Mouse (Mus musculus) hindbrain, embryonic 14.5 days (tissue): ENCODE results near the gene Gatc. TPM values are rescaled to one million over a fixed set of nuclear protein-coding genes. Genes with fewer than 3 reads are reported as not detected.

ENCODE experiments used
- ATAC-seq: fragments of 200-750 bp; cut with Nextera tagmentation; 2 replicates; pipeline ENCODE4 v1.8.0; 2017; ENCODE audit warnings: moderate number of reproducible peaks, mild to moderate bottlenecking, moderate TSS enrichment, moderate library complexity; ENCODE audit not compliant: low FRiP score
- DNase-seq: peaks from one replicate; pipeline ENCODE4 v3.0.0-alpha.2; 2015; ENCODE audit warnings: low spot score
- H3K27ac ChIP-seq: fragments of 300-500 bp; sonication (generic); 2 replicates; pipeline ENCODE4 v1.5.1; 2014; ENCODE audit warnings: mild to moderate bottlenecking, moderate library complexity
- H3K27me3 ChIP-seq: fragments of 300-500 bp; sonication (generic); 2 replicates; pipeline ENCODE4 v1.6.1; 2014; ENCODE audit warnings: mild to moderate bottlenecking, low read length, mixed read lengths; ENCODE audit not compliant: control insufficient read depth, insufficient read depth
- H3K36me3 ChIP-seq: fragments of 300-500 bp; sonication (generic); replicated peaks from 2 replicates; pipeline ENCODE4 v1.6.1; 2014; ENCODE audit not compliant: control insufficient read depth, insufficient read depth
- H3K4me1 ChIP-seq: fragments of 300-500 bp; sonication (generic); replicated peaks from 2 replicates; pipeline ENCODE4 v1.6.1; 2014; ENCODE audit warnings: antibody characterized with exemption, low read length, mixed read lengths; ENCODE audit not compliant: control insufficient read depth, insufficient read depth
- H3K4me2 ChIP-seq: fragments of 300-500 bp; sonication (generic); replicated peaks from 2 replicates; pipeline ENCODE4 v1.6.1; 2014; ENCODE audit warnings: mild to moderate bottlenecking, moderate library complexity
- H3K4me3 ChIP-seq: fragments of 300-500 bp; sonication (generic); replicated peaks from 2 replicates; pipeline ENCODE4 v1.5.1; 2014; ENCODE audit warnings: mild to moderate bottlenecking, low read length
- H3K9ac ChIP-seq: fragments of 300-500 bp; sonication (generic); 2 replicates; pipeline ENCODE4 v1.6.1; 2014
- H3K9me3 ChIP-seq: fragments of 300-500 bp; sonication (generic); 2 replicates; pipeline ENCODE4 v1.6.1; 2016; ENCODE audit warnings: low read length; ENCODE audit not compliant: control insufficient read depth
- WGBS: fragments of 180-500 bp; shearing (Covaris S2); extraction: QIAGEN DNeasy Blood & Tissue Kit; methylation state at CpG from one replicate; pipeline ENCODE4 v1.1.7; 2014; 5-methylcytosine and 5-hydroxymethylcytosine counted together
- polyA plus RNA-seq: library from polyadenylated mRNA; unstranded; fragments of >200 nt; fragmentation: Nextera tagmentation; extraction: Ambion mirVana; gene quantifications from 2 replicates; pipeline ENCODE4 v1.2.1, GENCODE M21; 2014

The Gatc gene
- polyA plus RNA-seq, 1 experiment from 2014 or later = 42.2 TPM

GRCm38 (mm10) chr5:115362216-115362615 lies 21.2 kb upstream of the Gatc start:
- H3K9ac ChIP-seq = no peak overlapping the region
- no peaks in the 10 kb centered on the region for H3K27me3 ChIP-seq
- H3K27ac ChIP-seq = no peak overlapping the region
- ATAC-seq (no peak), DNase-seq (no peak)
- H3K4me2 ChIP-seq = no peak overlapping the region
- H3K4me3 ChIP-seq = no peak overlapping the region
- H3K4me1 ChIP-seq = no peaks in the 10 kb centered on the region
- H3K9me3 ChIP-seq = no peaks in the 10 kb centered on the region
- WGBS = 20% methylated on average over 7 of the region's 7 CpGs
- no peaks in the 10 kb centered on the region for H3K36me3 ChIP-seq

GRCm38 (mm10) chr5:115359851-115360372 lies 18.9 kb upstream of the Gatc start:
- WGBS = 68% methylated on average over 5 of the region's 5 CpGs

GRCm38 (mm10) chr5:115359438-115359837 lies 18.5 kb upstream of the Gatc start:
- Histone ChIP-seq H3K27me3 (no peaks in the 10 kb centered on the region), H3K36me3 (no peaks in the 10 kb centered on the region), H3K4me3 (no peak overlapping the region), H3K4me1 (no peaks in the 10 kb centered on the region), H3K27ac (no peak overlapping the region), H3K4me2 (no peak overlapping the region), H3K9me3 (no peaks in the 10 kb centered on the region), H3K9ac (no peak overlapping the region)
- DNase-seq (no peak), ATAC-seq (no peak)
- WGBS = 85% methylated on average over 8 of the region's 8 CpGs

More at GRCm38 (mm10) chr5:115359851-115360372, 18.9 kb upstream of the Gatc start:
- ATAC-seq = no peak
- Histone ChIP-seq H3K27me3 (no peaks in the 10 kb centered on the region), H3K4me3 (no peak overlapping the region), H3K9me3 (no peaks in the 10 kb centered on the region), H3K27ac (no peak overlapping the region), H3K9ac (no peak overlapping the region), H3K4me2 (no peak overlapping the region), H3K4me1 (no peaks in the 10 kb centered on the region), H3K36me3 (no peaks in the 10 kb centered on the region)
- DNase-seq = no peak

- 9% methylated on average over 12 of the region's 12 CpGs for WGBS
- no peak overlapping the region for H3K9ac ChIP-seq
- no peaks in the 10 kb centered on the region for H3K4me1 ChIP-seq
- H3K36me3 ChIP-seq = no peaks in the 10 kb centered on the region
- H3K4me3 ChIP-seq = no peak overlapping the region
- no peak overlapping the region for H3K27ac ChIP-seq
- no peaks in the 10 kb centered on the region for H3K27me3 ChIP-seq
- peak; percentile 81 for DNase-seq
- no peak for ATAC-seq
- no peak overlapping the region for H3K4me2 ChIP-seq
- H3K9me3 ChIP-seq = no peaks in the 10 kb centered on the region
These were observed 17.9 kb upstream of the Gatc start for GRCm38 (mm10) chr5:115358872-115359271.

- Histone ChIP-seq H3K4me1 (no peaks in the 10 kb centered on the region), H3K27ac (no peak overlapping the region), H3K9ac (no peak overlapping the region), H3K9me3 (no peaks in the 10 kb centered on the region), H3K4me3 (no peak overlapping the region), H3K27me3 (no peaks in the 10 kb centered on the region), H3K4me2 (no peak overlapping the region), H3K36me3 (no peaks in the 10 kb centered on the region)
- DNase-seq (no peak), ATAC-seq (no peak)
- WGBS = 67% methylated on average over 13 of the region's 13 CpGs
These were observed 14.1 kb upstream of the Gatc start for GRCm38 (mm10) chr5:115355070-115355469.

- WGBS = 75% methylated on average over 5 of the region's 5 CpGs
These were observed 10.4 kb upstream of the Gatc start for GRCm38 (mm10) chr5:115351348-115351747.

GRCm38 (mm10) chr5:115349225-115349555 lies 8.2 kb upstream of the Gatc start:
- H3K4me2 ChIP-seq = peak overlapping the region; percentile 84
- H3K9ac ChIP-seq = peak overlapping the region; percentile 68
- no peaks in the 10 kb centered on the region for H3K27me3 ChIP-seq
- peaks cover 25% of the 10 kb centered on the region for H3K36me3 ChIP-seq
- DNase-seq (no peak), ATAC-seq (peak; percentile 25; the same call in 1 of the 2 replicates)
- H3K4me3 ChIP-seq = peak overlapping the region; percentile 73
- H3K4me1 ChIP-seq = peaks cover 18% of the 10 kb centered on the region
- WGBS = 1% methylated on average over 18 of the region's 18 CpGs
- H3K27ac ChIP-seq = peak overlapping the region; percentile 82
- no peaks in the 10 kb centered on the region for H3K9me3 ChIP-seq

More at GRCm38 (mm10) chr5:115351348-115351747, 10.4 kb upstream of the Gatc start:
- H3K9me3 ChIP-seq = no peaks in the 10 kb centered on the region
- no peaks in the 10 kb centered on the region for H3K27me3 ChIP-seq
- ATAC-seq (no peak), DNase-seq (no peak)
- no peak overlapping the region for H3K9ac ChIP-seq
- peaks cover 18% of the 10 kb centered on the region for H3K4me1 ChIP-seq
- peaks cover 3% of the 10 kb centered on the region for H3K36me3 ChIP-seq
- no peak overlapping the region for H3K4me2 ChIP-seq
- H3K4me3 ChIP-seq = no peak overlapping the region
- no peak overlapping the region for H3K27ac ChIP-seq

- Histone ChIP-seq H3K4me1 (peaks cover 18% of the 10 kb centered on the region), H3K4me2 (peak within 1 kb of the TSS; percentile 84), H3K27me3 (no peaks in the 10 kb centered on the region), H3K9me3 (no peaks in the 10 kb centered on the region), H3K27ac (peak within 1 kb of the TSS; percentile 82), H3K9ac (peak within 1 kb of the TSS; percentile 76), H3K4me3 (peak within 1 kb of the TSS; percentile 73), H3K36me3 (peaks cover 30% of the 10 kb centered on the region)
- WGBS = under 1% methylated on average over 71 of the region's 74 CpGs
- peak; percentile 100 for DNase-seq
- peak; percentile 94 for ATAC-seq
These were observed 7.7 kb upstream of the Gatc start, which contains the start of gene Cox6a1 for GRCm38 (mm10) chr5:115348546-115349224. Gene Cox6a1 (minus strand): TSS chr5:115348981.

GRCm38 (mm10) chr5:115347564-115347963 lies 6.6 kb upstream of the Gatc start:
- Histone ChIP-seq H3K9me3 (no peaks in the 10 kb centered on the region), H3K9ac (peak overlapping the region; percentile 76; the same call in 1 of the 2 replicates), H3K27ac (no peak overlapping the region), H3K4me2 (peak overlapping the region; percentile 84), H3K4me3 (peak overlapping the region; percentile 73), H3K27me3 (no peaks in the 10 kb centered on the region), H3K36me3 (peaks cover 41% of the 10 kb centered on the region), H3K4me1 (peaks cover 18% of the 10 kb centered on the region)
- DNase-seq (peak; percentile 82), ATAC-seq (no peak)
- 4% methylated on average over 5 of the region's 5 CpGs for WGBS
